Mouse (Mus musculus) G1E (cell line): ENCODE measurements around the gene 1190005I06Rik.

Experiments
- CTCF ChIP-seq: IDR thresholded peaks from 2 replicates; pipeline ENCODE4 v1.5.1; 2012; ENCODE audit warnings: low read depth, low read length, inconsistent platforms, mixed read lengths
- GATA1 ChIP-seq: IDR thresholded peaks from 2 replicates; pipeline ENCODE4 v1.6.1; 2012; ENCODE audit warnings: borderline replicate concordance, low read length, inconsistent platforms, mixed read lengths
- GATA2 ChIP-seq: IDR thresholded peaks from 2 replicates; pipeline ENCODE4 v1.6.1; 2012; ENCODE audit warnings: low read depth, low read length, inconsistent platforms, borderline replicate concordance
- TAL1 ChIP-seq: conservative IDR thresholded peaks from 2 replicates; pipeline ENCODE4 v1.6.1; 2012; ENCODE audit warnings: low read depth, low read length, inconsistent platforms, mixed read lengths

DNA sequence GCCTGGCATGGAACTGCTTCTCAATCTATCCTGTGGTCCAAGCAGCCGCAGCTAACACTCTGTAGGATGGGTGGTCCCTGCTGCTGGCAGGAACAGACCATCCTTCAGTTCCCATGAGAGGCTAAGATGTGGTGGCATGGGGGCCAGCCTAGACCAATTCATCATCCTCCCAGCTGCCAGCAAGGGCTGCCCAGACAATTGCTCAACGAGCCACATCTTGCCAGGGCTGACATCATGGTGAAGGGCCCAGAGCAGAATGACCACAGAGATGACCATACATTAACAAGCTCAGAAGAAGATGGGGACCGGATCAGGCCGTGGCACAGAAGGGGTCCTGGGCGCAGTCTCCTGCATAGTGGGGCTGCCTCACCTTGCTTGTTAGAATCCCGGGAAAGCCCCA is 36.6 kb downstream of the 1190005I06Rik start:
- TF ChIP-seq CTCF = no peak
- no peak for TF ChIP-seq GATA1
- no peak for TF ChIP-seq TAL1
- no peak for TF ChIP-seq GATA2
